Mouse (Mus musculus) forebrain, embryonic 13.5 days (tissue): ENCODE data around the gene Actb. TPM values are rescaled to one million over a fixed set of nuclear protein-coding genes. Genes with fewer than 3 reads are reported as not detected.

ENCODE experiments used
- ATAC-seq: fragments of 200-750 bp; cut with Nextera tagmentation; 2 replicates; pipeline ENCODE4 v1.8.0; 2017
- H3K27ac ChIP-seq: fragments of 300-500 bp; sonication (generic); 2 replicates; pipeline ENCODE4 v1.5.1; 2015; ENCODE audit warnings: inconsistent platforms, mild to moderate bottlenecking, moderate library complexity
- H3K27me3 ChIP-seq: fragments of 300-500 bp; sonication (generic); 2 replicates; pipeline ENCODE4 v1.6.1; 2015; ENCODE audit warnings: mild to moderate bottlenecking, inconsistent platforms
- H3K36me3 ChIP-seq: fragments of 300-500 bp; sonication (generic); 2 replicates; pipeline ENCODE4 v1.6.1; 2015; ENCODE audit warnings: mild to moderate bottlenecking, inconsistent platforms; ENCODE audit not compliant: poor library complexity, severe bottlenecking
- H3K4me1 ChIP-seq: fragments of 300-500 bp; sonication (generic); 2 replicates; pipeline ENCODE4 v1.6.1; 2015; ENCODE audit warnings: inconsistent platforms
- H3K4me2 ChIP-seq: fragments of 300-500 bp; sonication (generic); 2 replicates; pipeline ENCODE4 v1.6.1; 2015; ENCODE audit warnings: inconsistent platforms, mild to moderate bottlenecking, moderate library complexity
- H3K4me3 ChIP-seq: fragments of 300-500 bp; sonication (generic); 2 replicates; pipeline ENCODE4 v1.5.1; 2015; ENCODE audit warnings: mild to moderate bottlenecking, inconsistent platforms
- H3K9ac ChIP-seq: fragments of 300-500 bp; sonication (generic); 2 replicates; pipeline ENCODE4 v1.6.1; 2015; ENCODE audit warnings: mild to moderate bottlenecking, inconsistent platforms
- H3K9me3 ChIP-seq: fragments of 300-500 bp; sonication (generic); replicated peaks from 2 replicates; pipeline ENCODE4 v1.6.1; 2016; ENCODE audit warnings: inconsistent platforms
- WGBS: fragments of 180-500 bp; shearing (Covaris S2); methylation state at CpG from one replicate; pipeline ENCODE4 v1.1.7; 2015; 5-methylcytosine and 5-hydroxymethylcytosine counted together
- polyA plus RNA-seq: library from polyadenylated mRNA; unstranded; fragments of >200 nt; fragmentation: Nextera tagmentation; extraction: Ambion mirVana; gene quantifications from 2 replicates; pipeline ENCODE4 v1.2.1, GENCODE M21; 2015

The Actb gene
- 15,903 and 18,325 TPM in 2 replicates for polyA plus RNA-seq

- no peaks in the 10 kb centered on the region for H3K9me3 ChIP-seq
- peak within 1 kb of the TSS; percentile 100 for H3K4me3 ChIP-seq
- peak; percentile 75 for ATAC-seq
- H3K9ac ChIP-seq, result peak within 1 kb of the TSS; percentile 100
- H3K27me3 ChIP-seq, result no peaks in the 10 kb centered on the region
- WGBS, result 1% methylated on average over 41 of the region's 41 CpGs
- H3K4me2 ChIP-seq, result peak within 1 kb of the TSS; percentile 87
- peaks cover 39% of the 10 kb centered on the region for H3K36me3 ChIP-seq
- peaks cover 58% of the 10 kb centered on the region for H3K4me1 ChIP-seq
- peak within 1 kb of the TSS; percentile 100 for H3K27ac ChIP-seq
Measured at GRCm38 (mm10) chr5:142906532-142907047, at the start of gene Actb. Gene Actb, minus strand, starts transcription at chr5:142906754.

- 45% methylated on average over 3 of the region's 3 CpGs for WGBS
- Histone ChIP-seq H3K9ac (no peak overlapping the region; the same call in 1 of the 2 replicates), H3K27ac (no peak overlapping the region), H3K27me3 (0 out of 2 replicates have a peak, but pooled peaks cover 3% of the 10 kb centered on the region), H3K36me3 (no peaks in the 10 kb centered on the region), H3K4me3 (no peak overlapping the region), H3K4me2 (no peak overlapping the region), H3K4me1 (0 out of 2 replicates have a peak, but pooled peaks cover 7% of the 10 kb centered on the region), H3K9me3 (no peaks in the 10 kb centered on the region)
- ATAC-seq, result no peak
Measured at GRCm38 (mm10) chr5:142953641-142954040, 47.1 kb upstream of the Actb start.

GRCm38 (mm10) chr5:142950405-142950804 lies 43.9 kb upstream of the Actb start:
- no peaks in the 10 kb centered on the region for H3K9me3 ChIP-seq
- H3K36me3 ChIP-seq, result no peaks in the 10 kb centered on the region
- no peak overlapping the region for H3K9ac ChIP-seq
- H3K4me3 ChIP-seq, result no peak overlapping the region
- H3K4me1 ChIP-seq, result 0 out of 2 replicates have a peak, but pooled peaks cover 7% of the 10 kb centered on the region
- no peak overlapping the region for H3K4me2 ChIP-seq
- H3K27me3 ChIP-seq, result no peaks in the 10 kb centered on the region
- H3K27ac ChIP-seq, result peak overlapping the region; percentile 1; the same call in 1 of the 2 replicates
- 79% methylated on average over 6 of the region's 6 CpGs for WGBS
- ATAC-seq, result no peak

GRCm38 (mm10) chr5:142949580-142949979 lies 43.0 kb upstream of the Actb start:
- Histone ChIP-seq H3K27me3 (no peaks in the 10 kb centered on the region), H3K4me3 (no peak overlapping the region), H3K27ac (no peak overlapping the region), H3K9ac (no peak overlapping the region), H3K4me1 (0 out of 2 replicates have a peak, but pooled peaks cover 7% of the 10 kb centered on the region), H3K36me3 (no peaks in the 10 kb centered on the region), H3K9me3 (no peaks in the 10 kb centered on the region), H3K4me2 (no peak overlapping the region)
- ATAC-seq, result no peak
- 70% methylated on average over 6 of the region's 6 CpGs for WGBS

- WGBS, result 88% methylated on average over 7 of the region's 7 CpGs
- H3K9ac ChIP-seq, result no peak overlapping the region
- H3K4me3 ChIP-seq, result no peak overlapping the region
- 0 out of 2 replicates have a peak, but pooled peaks cover 7% of the 10 kb centered on the region for H3K4me1 ChIP-seq
- no peak for ATAC-seq
- H3K9me3 ChIP-seq, result no peaks in the 10 kb centered on the region
- H3K36me3 ChIP-seq, result no peaks in the 10 kb centered on the region
- H3K4me2 ChIP-seq, result no peak overlapping the region
- H3K27me3 ChIP-seq, result no peaks in the 10 kb centered on the region
- no peak overlapping the region for H3K27ac ChIP-seq
Measured at GRCm38 (mm10) chr5:142947460-142947859, 40.9 kb upstream of the Actb start.

GRCm38 (mm10) chr5:142944979-142945682 lies 38.6 kb upstream of the Actb start:
- Histone ChIP-seq H3K4me2 (no peak overlapping the region), H3K4me3 (no peak overlapping the region), H3K4me1 (0 out of 2 replicates have a peak, but pooled peaks cover under 1% of the 10 kb centered on the region), H3K9ac (no peak overlapping the region), H3K27me3 (no peaks in the 10 kb centered on the region), H3K27ac (no peak overlapping the region), H3K36me3 (no peaks in the 10 kb centered on the region), H3K9me3 (0 out of 2 replicates have a peak, but pooled peaks cover 3% of the 10 kb centered on the region)
- WGBS, result 77% methylated on average over 8 of the region's 8 CpGs
- no peak for ATAC-seq

GRCm38 (mm10) chr5:142940393-142940792 lies 33.8 kb upstream of the Actb start:
- Histone ChIP-seq H3K27ac (no peak overlapping the region), H3K27me3 (no peaks in the 10 kb centered on the region), H3K9ac (no peak overlapping the region), H3K9me3 (0 out of 2 replicates have a peak, but pooled peaks cover 3% of the 10 kb centered on the region), H3K4me1 (peaks cover 6% of the 10 kb centered on the region), H3K36me3 (no peaks in the 10 kb centered on the region), H3K4me3 (no peak overlapping the region), H3K4me2 (no peak overlapping the region)
- WGBS, result 66% methylated on average over 2 of the region's 2 CpGs
- no peak for ATAC-seq

GRCm38 (mm10) chr5:142937956-142938727 lies 31.6 kb upstream of the Actb start:
- ATAC-seq, result no peak
- WGBS, result 34% methylated on average over 19 of the region's 19 CpGs
- Histone ChIP-seq H3K27ac (no peak overlapping the region), H3K9me3 (0 out of 2 replicates have a peak, but pooled peaks cover 3% of the 10 kb centered on the region), H3K4me1 (peaks cover 6% of the 10 kb centered on the region), H3K4me2 (no peak overlapping the region), H3K36me3 (no peaks in the 10 kb centered on the region), H3K27me3 (no peaks in the 10 kb centered on the region), H3K4me3 (no peak overlapping the region), H3K9ac (no peak overlapping the region)

GRCm38 (mm10) chr5:142936336-142936719 lies 29.8 kb upstream of the Actb start:
- Histone ChIP-seq H3K4me3 (peak overlapping the region; percentile 21; the same call in 1 of the 2 replicates), H3K4me2 (peak overlapping the region; percentile 48), H3K36me3 (no peaks in the 10 kb centered on the region), H3K4me1 (peaks cover 12% of the 10 kb centered on the region), H3K27me3 (no peaks in the 10 kb centered on the region), H3K9me3 (0 out of 2 replicates have a peak, but pooled peaks cover 3% of the 10 kb centered on the region), H3K9ac (peak overlapping the region; percentile 54), H3K27ac (no peak overlapping the region)
- 4% methylated on average over 17 of the region's 17 CpGs for WGBS
- peak; percentile 54 for ATAC-seq

- H3K36me3 ChIP-seq, result no peaks in the 10 kb centered on the region
- H3K9ac ChIP-seq, result peak overlapping the region; percentile 54
- H3K9me3 ChIP-seq, result 0 out of 2 replicates have a peak, but pooled peaks cover 2% of the 10 kb centered on the region
- no peak overlapping the region for H3K27ac ChIP-seq
- no peaks in the 10 kb centered on the region for H3K27me3 ChIP-seq
- H3K4me2 ChIP-seq, result peak overlapping the region; percentile 48
- 16% methylated on average over 13 of the region's 13 CpGs for WGBS
- peak overlapping the region; percentile 21; the same call in 1 of the 2 replicates for H3K4me3 ChIP-seq
- peak; percentile 76 for ATAC-seq
- peaks cover 12% of the 10 kb centered on the region for H3K4me1 ChIP-seq
Measured at GRCm38 (mm10) chr5:142935642-142936335, 29.2 kb upstream of the Actb start.

GRCm38 (mm10) chr5:142932731-142933130 lies 26.2 kb upstream of the Actb start:
- H3K9me3 ChIP-seq, result no peaks in the 10 kb centered on the region
- H3K4me3 ChIP-seq, result no peak overlapping the region
- 84% methylated on average over 8 of the region's 8 CpGs for WGBS
- ATAC-seq, result no peak
- H3K4me1 ChIP-seq, result peaks cover 16% of the 10 kb centered on the region
- no peak overlapping the region for H3K4me2 ChIP-seq
- H3K27me3 ChIP-seq, result peaks cover 9% of the 10 kb centered on the region; the same call in 1 of the 2 replicates
- no peak overlapping the region for H3K27ac ChIP-seq
- no peak overlapping the region for H3K9ac ChIP-seq
- H3K36me3 ChIP-seq, result no peaks in the 10 kb centered on the region
